In the genomic region with DNA sequence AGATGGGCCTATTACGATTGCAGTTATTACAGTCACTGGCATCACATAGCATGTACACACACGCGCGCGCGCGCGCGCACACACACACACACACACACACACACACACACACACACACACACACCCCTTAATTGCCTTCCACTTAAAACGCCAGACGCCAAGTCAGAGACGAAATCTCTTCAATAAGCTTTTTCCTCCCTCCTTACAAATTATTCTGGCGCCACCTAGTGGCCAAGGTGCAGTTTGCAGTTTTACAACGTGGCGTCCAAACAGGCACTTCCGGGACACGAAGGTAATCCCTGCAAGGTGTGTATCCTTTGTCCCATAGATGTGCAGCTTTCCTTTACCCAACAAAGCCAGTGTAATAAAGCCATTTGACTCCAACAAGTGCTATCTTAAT, we compare ENCODE assay signal across 8 mouse cellular contexts. TPM values are rescaled to one million over a fixed set of nuclear protein-coding genes. Genes with fewer than 3 reads are reported as not detected.
DNase-seq lines count a peak whose midpoint lies in the region; ATAC-seq lines count a peak whose summit lies in the region.

No protein-coding gene starts in this region.

- WGBS in hindbrain, embryonic 15.5 days = 13% methylated on average over 17 of the region's 17 CpGs

- H3K4me1 ChIP-seq in hindbrain, embryonic 15.5 days (replicated peaks) = 0 out of 2 replicates have a peak, but pooled peaks cover 9% of the 10 kb centered on the region

- H3K27me3 ChIP-seq in hindbrain, embryonic 15.5 days = no peaks in the 10 kb centered on the region

- peak overlapping the region; percentile 43 for H3K4me2 ChIP-seq in hindbrain, embryonic 15.5 days

- H3K27ac ChIP-seq in hindbrain, embryonic 15.5 days (replicated peaks) = no peak overlapping the region

- no peak overlapping the region for H3K9ac ChIP-seq in hindbrain, embryonic 15.5 days

- peak; percentile 82 for DNase-seq in WW6 (ENCODE audit: low read depth, low spot score)
- DNase-seq in cerebellum, postnatal 25 days = peak; percentile 65 to 75
- peak; percentile 63 to 72 for DNase-seq in frontal cortex, postnatal 36 days (ENCODE audit: low spot score in 2 of 2)
- DNase-seq in layer of hippocampus, postnatal 36 days = peak; percentile 49 to 58
- peak; percentile 57 to 78 for DNase-seq in lung, postnatal 4 days
- peak; percentile 83 for DNase-seq in retina, postnatal 7 days (ENCODE audit: low read depth, low spot score)
- peak; percentile 53 for DNase-seq in urinary bladder, adult 2 months (ENCODE audit: low spot score)

- H3K9me3 ChIP-seq in hindbrain, embryonic 15.5 days = no peaks in the 10 kb centered on the region

- H3K4me3 ChIP-seq in hindbrain, embryonic 15.5 days = peak overlapping the region; percentile 15; the same call in 1 of the 2 replicates

- peak; percentile 23; the same call in 1 of the 2 replicates for ATAC-seq in hindbrain, embryonic 15.5 days (ENCODE audit: low FRiP score, low read depth)

- H3K36me3 ChIP-seq in hindbrain, embryonic 15.5 days = no peaks in the 10 kb centered on the region

RNA-seq across cellular contexts. Expression of a gene that starts 6.8 kb away (rescaled TPM):
- polyA plus RNA-seq in hindbrain, embryonic 15.5 days (2015; fragmentation: Nextera tagmentation; extraction: Ambion mirVana) = 0.25 and 0.77 TPM in 2 replicates
- total RNA-seq in layer of hippocampus, postnatal 36 days (2021) = not detected
- not detected in 2 replicates for polyA plus RNA-seq in urinary bladder, adult 2 months (2012; rRNA removed)

RNA-seq across cellular contexts. Expression of a gene that starts 41.8 kb away (rescaled TPM):
- 1.4 and 2.4 TPM in 2 replicates for polyA plus RNA-seq in hindbrain, embryonic 15.5 days (2015; fragmentation: Nextera tagmentation; extraction: Ambion mirVana)
- 1 to 10 TPM; 1.5 to 2.0 TPM for total RNA-seq in layer of hippocampus, postnatal 36 days (2021)
- polyA plus RNA-seq in urinary bladder, adult 2 months (2012; rRNA removed) = 22.5 and 30.4 TPM in 2 replicates

RNA-seq across cellular contexts. Expression of a gene that starts 49.5 kb away (rescaled TPM):
- polyA plus RNA-seq in hindbrain, embryonic 15.5 days (2015; fragmentation: Nextera tagmentation; extraction: Ambion mirVana) = 0.06 TPM in 1 of 2 replicates, not detected in the other
- not detected for total RNA-seq in layer of hippocampus, postnatal 36 days (2021)
- 0.04 TPM in 1 of 2 replicates, not detected in the other for polyA plus RNA-seq in urinary bladder, adult 2 months (2012; rRNA removed)

RNA-seq across cellular contexts. Expression of a gene that starts 54.8 kb away (rescaled TPM):
- 2.8 and 3.5 TPM in 2 replicates for polyA plus RNA-seq in hindbrain, embryonic 15.5 days (2015; fragmentation: Nextera tagmentation; extraction: Ambion mirVana)
- total RNA-seq in layer of hippocampus, postnatal 36 days (2021) = not detected
- polyA plus RNA-seq in urinary bladder, adult 2 months (2012; rRNA removed) = 117 and 143 TPM in 2 replicates
